Mouse (Mus musculus): ENCODE data around the gene Mycbp2. TPM values are rescaled to one million over a fixed set of nuclear protein-coding genes. Genes with fewer than 3 reads are reported as not detected.

The Mycbp2 gene
- polyA plus RNA-seq, 1 experiment = 17.8 TPM

DNA sequence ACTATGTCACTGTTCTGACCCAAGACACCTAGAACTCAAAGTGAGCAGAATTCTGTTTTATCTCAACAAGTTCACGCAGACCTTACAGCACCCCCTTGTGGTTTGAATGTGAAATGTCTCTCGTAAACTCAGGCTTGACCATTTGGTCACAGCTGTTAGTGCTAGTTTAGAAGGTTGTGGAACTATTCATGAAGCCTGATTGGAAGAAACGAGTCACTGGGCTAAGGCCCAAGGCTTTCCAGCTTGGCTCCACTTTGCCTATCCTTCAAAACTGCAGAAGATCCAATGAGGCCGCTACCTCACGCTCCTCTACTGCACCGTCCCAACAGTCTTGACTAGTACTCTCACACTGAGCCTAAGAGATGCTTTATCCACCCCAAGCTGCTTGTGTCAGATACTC is 258.0 kb downstream of the Mycbp2 start:
- DNase-seq = peak; percentile 74
- Histone ChIP-seq H3K4me1 (ENCODE audit: control insufficient read depth, insufficient read depth, low read length) (peaks cover 4% of the 10 kb centered on the region; the same call in 1 of the 2 replicates), H3K27me3 (replicated peaks; ENCODE audit: control insufficient read depth, insufficient read depth, low read length) (no peaks in the 10 kb centered on the region), H3K27ac (ENCODE audit: insufficient read depth, low read depth, low read length) (no peak overlapping the region), H3K4me3 (ENCODE audit: insufficient read depth, low read depth, low read length) (no peak overlapping the region), H3K36me3 (ENCODE audit: control insufficient read depth, insufficient read depth, low read length) (peaks cover 4% of the 10 kb centered on the region)
- 60% methylated on average over 6 of the region's 6 CpGs for WGBS
- TF ChIP-seq CTCF (conservative IDR thresholded peaks at IDR 0.05; ENCODE audit: insufficient read depth, insufficient read length, low read depth, low read length) = 0 out of 2 replicates have a peak, but pooled peaks have one; percentile 25
- TF ChIP-seq POLR2A (IDR thresholded peaks at IDR 0.05; ENCODE audit: low read depth, low read length) = no peak

GRCm38 (mm10) chr14:103087846-103088245 is 258.8 kb downstream of the Mycbp2 start:
- H3K27me3 ChIP-seq (replicated peaks; ENCODE audit: control insufficient read depth, insufficient read depth, low read length) = no peaks in the 10 kb centered on the region
- no peak overlapping the region for H3K27ac ChIP-seq (ENCODE audit: insufficient read depth, low read depth, low read length)
- H3K4me1 ChIP-seq (ENCODE audit: control insufficient read depth, insufficient read depth, low read length) = no peaks in the 10 kb centered on the region; the same call in 1 of the 2 replicates
- DNase-seq = no peak
- H3K36me3 ChIP-seq (ENCODE audit: control insufficient read depth, insufficient read depth, low read length) = peaks cover 4% of the 10 kb centered on the region
- 76% methylated on average over 5 of the region's 5 CpGs for WGBS
- TF ChIP-seq POLR2A (IDR thresholded peaks at IDR 0.05; ENCODE audit: low read depth, low read length) (no peak), CTCF (conservative IDR thresholded peaks at IDR 0.05; ENCODE audit: insufficient read depth, insufficient read length, low read depth, low read length) (no peak)
- no peak overlapping the region for H3K4me3 ChIP-seq (ENCODE audit: insufficient read depth, low read depth, low read length)

- TF ChIP-seq CTCF (conservative IDR thresholded peaks at IDR 0.05; ENCODE audit: insufficient read depth, insufficient read length, low read depth, low read length) (no peak), POLR2A (IDR thresholded peaks at IDR 0.05; ENCODE audit: low read depth, low read length) (no peak)
- Histone ChIP-seq H3K4me1 (ENCODE audit: control insufficient read depth, insufficient read depth, low read length) (no peaks in the 10 kb centered on the region), H3K4me3 (ENCODE audit: insufficient read depth, low read depth, low read length) (no peak overlapping the region), H3K27ac (ENCODE audit: insufficient read depth, low read depth, low read length) (no peak overlapping the region), H3K36me3 (ENCODE audit: control insufficient read depth, insufficient read depth, low read length) (peaks cover 5% of the 10 kb centered on the region), H3K27me3 (replicated peaks; ENCODE audit: control insufficient read depth, insufficient read depth, low read length) (no peaks in the 10 kb centered on the region)
- 94% methylated on average over 4 of the region's 4 CpGs for WGBS
- DNase-seq = no peak
Observed at GRCm38 (mm10) chr14:103086671-103087324, 259.8 kb downstream of the Mycbp2 start.

GRCm38 (mm10) chr14:103085840-103086533 is 260.6 kb downstream of the Mycbp2 start:
- Histone ChIP-seq H3K36me3 (ENCODE audit: control insufficient read depth, insufficient read depth, low read length) (peaks cover 8% of the 10 kb centered on the region), H3K27me3 (replicated peaks; ENCODE audit: control insufficient read depth, insufficient read depth, low read length) (no peaks in the 10 kb centered on the region), H3K4me3 (ENCODE audit: insufficient read depth, low read depth, low read length) (no peak overlapping the region), H3K27ac (ENCODE audit: insufficient read depth, low read depth, low read length) (no peak overlapping the region), H3K4me1 (ENCODE audit: control insufficient read depth, insufficient read depth, low read length) (no peaks in the 10 kb centered on the region)
- TF ChIP-seq CTCF (conservative IDR thresholded peaks at IDR 0.05; ENCODE audit: insufficient read depth, insufficient read length, low read depth, low read length) (no peak), POLR2A (IDR thresholded peaks at IDR 0.05; ENCODE audit: low read depth, low read length) (no peak)
- no peak for DNase-seq
- 67% methylated on average over 1 of the region's 1 CpGs for WGBS

DNA sequence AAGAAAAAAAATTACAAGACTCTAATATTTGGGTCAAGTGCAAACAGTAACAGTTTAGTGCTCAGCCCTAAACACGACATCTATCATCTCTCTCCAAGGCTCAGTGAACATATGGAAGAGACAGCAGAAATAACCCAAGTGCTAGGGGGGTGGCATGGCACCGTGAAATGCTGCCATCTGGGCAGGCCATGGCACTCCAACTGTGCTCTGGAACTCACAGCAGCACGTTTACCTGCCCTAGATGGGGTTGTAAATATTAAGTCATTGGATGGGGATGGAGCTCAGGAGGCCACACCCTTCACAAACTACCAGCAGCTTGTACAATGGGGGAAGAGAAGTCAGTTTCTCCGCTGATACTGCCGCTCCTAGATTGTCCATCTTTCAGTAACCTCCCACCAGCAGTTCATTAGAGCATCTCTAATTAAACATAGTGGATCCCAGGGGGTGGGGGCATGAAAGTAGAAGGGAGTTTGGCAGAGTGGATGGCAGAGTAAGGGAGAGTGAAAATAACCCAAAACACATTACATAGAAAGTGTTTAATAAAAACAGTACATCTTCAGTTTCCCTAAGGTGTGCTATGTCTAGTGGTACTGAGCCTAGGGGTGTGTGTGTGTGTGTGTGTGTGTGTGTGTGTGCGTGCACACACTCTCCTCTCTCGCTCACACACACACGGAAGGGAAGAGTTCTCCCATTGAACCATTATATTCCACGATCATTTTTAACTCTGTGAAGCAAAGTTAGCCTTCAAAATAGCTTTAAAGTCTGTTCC is 267.2 kb downstream of the Mycbp2 start:
- 74% methylated on average over 9 of the region's 9 CpGs for WGBS
- Histone ChIP-seq H3K4me3 (ENCODE audit: insufficient read depth, low read depth, low read length) (no peak overlapping the region), H3K4me1 (ENCODE audit: control insufficient read depth, insufficient read depth, low read length) (no peaks in the 10 kb centered on the region), H3K27me3 (replicated peaks; ENCODE audit: control insufficient read depth, insufficient read depth, low read length) (no peaks in the 10 kb centered on the region), H3K36me3 (ENCODE audit: control insufficient read depth, insufficient read depth, low read length) (peaks cover 8% of the 10 kb centered on the region), H3K27ac (ENCODE audit: insufficient read depth, low read depth, low read length) (no peak overlapping the region)
- no peak for DNase-seq
- no peak for TF ChIP-seq CTCF (conservative IDR thresholded peaks at IDR 0.05; ENCODE audit: insufficient read depth, insufficient read length, low read depth, low read length)
- TF ChIP-seq POLR2A (IDR thresholded peaks at IDR 0.05; ENCODE audit: low read depth, low read length) = no peak

DNA sequence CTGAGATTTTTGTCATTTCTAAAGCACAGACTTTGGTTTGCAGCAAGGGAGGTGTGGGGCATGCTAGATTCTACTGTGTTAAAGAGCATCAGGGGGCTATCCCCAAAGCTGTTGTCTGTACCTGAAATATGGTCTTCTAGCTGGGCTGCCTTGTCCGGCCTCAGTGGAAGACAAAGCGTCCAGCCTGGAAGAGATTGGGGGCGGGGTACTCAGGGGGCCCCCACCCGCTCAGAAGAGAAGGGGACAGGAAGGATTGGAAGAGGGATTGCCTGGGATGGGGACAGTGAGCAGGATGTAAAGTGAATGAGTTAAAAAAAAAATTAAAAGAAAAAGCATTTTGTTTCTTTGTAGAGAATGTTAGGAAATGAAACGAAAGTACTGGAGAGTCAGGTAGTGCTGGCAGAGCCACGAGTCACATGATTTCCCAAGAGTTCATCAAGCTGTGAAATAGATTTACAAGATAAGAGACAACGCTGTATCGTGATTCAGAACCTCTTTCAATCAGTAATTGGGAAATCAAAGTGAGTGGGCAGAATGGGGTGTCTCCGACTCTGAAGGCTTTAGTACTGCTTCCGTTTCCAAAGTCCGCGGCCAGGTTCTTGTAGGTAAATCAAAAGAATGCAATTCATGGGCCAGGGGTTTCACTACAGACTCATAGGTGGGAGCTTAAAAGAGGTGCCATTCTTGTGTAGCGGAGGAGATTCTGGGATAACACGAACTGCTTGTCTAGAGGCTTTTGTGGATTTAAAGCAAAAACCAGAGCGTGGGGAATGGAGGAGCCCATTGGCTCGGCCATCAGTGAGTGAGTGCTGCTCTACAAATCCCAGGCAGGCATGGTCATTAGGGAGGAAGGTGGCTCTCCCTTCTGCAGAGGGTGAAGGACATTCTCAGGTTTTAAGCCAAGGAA is 268.4 kb downstream of the Mycbp2 start:
- Histone ChIP-seq H3K27me3 (replicated peaks; ENCODE audit: control insufficient read depth, insufficient read depth, low read length) (no peaks in the 10 kb centered on the region), H3K36me3 (ENCODE audit: control insufficient read depth, insufficient read depth, low read length) (peaks cover 8% of the 10 kb centered on the region), H3K4me3 (ENCODE audit: insufficient read depth, low read depth, low read length) (no peak overlapping the region), H3K27ac (ENCODE audit: insufficient read depth, low read depth, low read length) (no peak overlapping the region), H3K4me1 (ENCODE audit: control insufficient read depth, insufficient read depth, low read length) (no peaks in the 10 kb centered on the region)
- TF ChIP-seq POLR2A (IDR thresholded peaks at IDR 0.05; ENCODE audit: low read depth, low read length) (no peak), CTCF (conservative IDR thresholded peaks at IDR 0.05; ENCODE audit: insufficient read depth, insufficient read length, low read depth, low read length) (no peak)
- DNase-seq = no peak
- 77% methylated on average over 16 of the region's 16 CpGs for whole genome bisulfite sequencing
